Mouse (Mus musculus): Measurements from ENCODE around the gene Mreg. TPM values are rescaled to one million over a fixed set of nuclear protein-coding genes. Genes with fewer than 3 reads are reported as not detected.

Gene Mreg
- polyA plus RNA-seq, 1 experiment from 2014 or later, result 9.2 TPM

GRCm38 (mm10) chr1:72176239-72176638, 35.9 kb downstream of the Mreg start:
- no peak for ATAC-seq (ENCODE audit: insufficient number of reproducible peaks, insufficient read depth, low FRiP score, low read depth)
- Histone ChIP-seq H3K4me2 (replicated peaks; ENCODE audit: low read depth, low read length) (no peak overlapping the region), H3K27ac (ENCODE audit: low read length) (no peak overlapping the region), H3K36me3 (ENCODE audit: control insufficient read depth, insufficient read depth, low read length) (no peaks in the 10 kb centered on the region), H3K9ac (replicated peaks; ENCODE audit: low read depth, low read length) (no peak overlapping the region), H3K4me3 (ENCODE audit: low read depth, low read length) (no peak overlapping the region), H3K9me3 (ENCODE audit: control insufficient read depth, low read depth, low read length) (no peaks in the 10 kb centered on the region), H3K27me3 (ENCODE audit: control insufficient read depth, insufficient read depth, low read length) (no peaks in the 10 kb centered on the region), H3K4me1 (ENCODE audit: control insufficient read depth, insufficient read depth, low read length) (no peaks in the 10 kb centered on the region; the same call in 1 of the 2 replicates)
- 65% methylated on average over 6 of the region's 6 CpGs for WGBS

- Histone ChIP-seq H3K27me3 (ENCODE audit: control insufficient read depth, insufficient read depth, low read length) (no peaks in the 10 kb centered on the region), H3K4me1 (ENCODE audit: control insufficient read depth, insufficient read depth, low read length) (no peaks in the 10 kb centered on the region; the same call in 1 of the 2 replicates), H3K36me3 (ENCODE audit: control insufficient read depth, insufficient read depth, low read length) (no peaks in the 10 kb centered on the region), H3K9me3 (ENCODE audit: control insufficient read depth, low read depth, low read length) (no peaks in the 10 kb centered on the region), H3K9ac (replicated peaks; ENCODE audit: low read depth, low read length) (no peak overlapping the region), H3K4me3 (ENCODE audit: low read depth, low read length) (no peak overlapping the region), H3K27ac (ENCODE audit: low read length) (no peak overlapping the region), H3K4me2 (replicated peaks; ENCODE audit: low read depth, low read length) (no peak overlapping the region)
- WGBS, result 64% methylated on average over 7 of the region's 7 CpGs
- ATAC-seq (ENCODE audit: insufficient number of reproducible peaks, insufficient read depth, low FRiP score, low read depth), result no peak
Measured at GRCm38 (mm10) chr1:72174183-72174582, 37.9 kb downstream of the Mreg start.

- H3K9me3 ChIP-seq (ENCODE audit: control insufficient read depth, low read depth, low read length), result no peaks in the 10 kb centered on the region
- no peaks in the 10 kb centered on the region; the same call in 1 of the 2 replicates for H3K4me1 ChIP-seq (ENCODE audit: control insufficient read depth, insufficient read depth, low read length)
- H3K27me3 ChIP-seq (ENCODE audit: control insufficient read depth, insufficient read depth, low read length), result no peaks in the 10 kb centered on the region
- no peak overlapping the region for H3K9ac ChIP-seq (replicated peaks; ENCODE audit: low read depth, low read length)
- no peaks in the 10 kb centered on the region for H3K36me3 ChIP-seq (ENCODE audit: control insufficient read depth, insufficient read depth, low read length)
- ATAC-seq (ENCODE audit: insufficient number of reproducible peaks, insufficient read depth, low FRiP score, low read depth), result 0 out of 2 replicates have a peak, but pooled peaks have one; percentile 44
- H3K4me2 ChIP-seq (replicated peaks; ENCODE audit: low read depth, low read length), result no peak overlapping the region
- WGBS, result 42% methylated on average over 8 of the region's 8 CpGs
- no peak overlapping the region for H3K27ac ChIP-seq (ENCODE audit: low read length)
- H3K4me3 ChIP-seq (ENCODE audit: low read depth, low read length), result no peak overlapping the region
Measured at GRCm38 (mm10) chr1:72173402-72174051, 38.6 kb downstream of the Mreg start.

- Histone ChIP-seq H3K9ac (replicated peaks; ENCODE audit: low read depth, low read length) (no peak overlapping the region), H3K4me1 (ENCODE audit: control insufficient read depth, insufficient read depth, low read length) (no peaks in the 10 kb centered on the region; the same call in 1 of the 2 replicates), H3K36me3 (ENCODE audit: control insufficient read depth, insufficient read depth, low read length) (no peaks in the 10 kb centered on the region), H3K4me2 (replicated peaks; ENCODE audit: low read depth, low read length) (no peak overlapping the region), H3K27ac (ENCODE audit: low read length) (no peak overlapping the region), H3K27me3 (ENCODE audit: control insufficient read depth, insufficient read depth, low read length) (no peaks in the 10 kb centered on the region), H3K9me3 (ENCODE audit: control insufficient read depth, low read depth, low read length) (no peaks in the 10 kb centered on the region), H3K4me3 (ENCODE audit: low read depth, low read length) (no peak overlapping the region)
- no peak for ATAC-seq (ENCODE audit: insufficient number of reproducible peaks, insufficient read depth, low FRiP score, low read depth)
- 71% methylated on average over 8 of the region's 8 CpGs for WGBS
Measured at GRCm38 (mm10) chr1:72172788-72173187, 39.3 kb downstream of the Mreg start.

- Histone ChIP-seq H3K27me3 (ENCODE audit: control insufficient read depth, insufficient read depth, low read length) (no peaks in the 10 kb centered on the region), H3K9ac (replicated peaks; ENCODE audit: low read depth, low read length) (no peak overlapping the region), H3K9me3 (ENCODE audit: control insufficient read depth, low read depth, low read length) (no peaks in the 10 kb centered on the region), H3K36me3 (ENCODE audit: control insufficient read depth, insufficient read depth, low read length) (no peaks in the 10 kb centered on the region), H3K4me1 (ENCODE audit: control insufficient read depth, insufficient read depth, low read length) (no peaks in the 10 kb centered on the region; the same call in 1 of the 2 replicates), H3K27ac (ENCODE audit: low read length) (no peak overlapping the region), H3K4me3 (ENCODE audit: low read depth, low read length) (no peak overlapping the region), H3K4me2 (replicated peaks; ENCODE audit: low read depth, low read length) (no peak overlapping the region)
- no peak for ATAC-seq (ENCODE audit: insufficient number of reproducible peaks, insufficient read depth, low FRiP score, low read depth)
- 72% methylated on average over 13 of the region's 13 CpGs for WGBS
Measured at GRCm38 (mm10) chr1:72171001-72171860, 40.9 kb downstream of the Mreg start.

- no peak for ATAC-seq (ENCODE audit: insufficient number of reproducible peaks, insufficient read depth, low FRiP score, low read depth)
- Histone ChIP-seq H3K27ac (ENCODE audit: low read length) (no peak overlapping the region), H3K4me1 (ENCODE audit: control insufficient read depth, insufficient read depth, low read length) (no peaks in the 10 kb centered on the region), H3K36me3 (ENCODE audit: control insufficient read depth, insufficient read depth, low read length) (no peaks in the 10 kb centered on the region), H3K27me3 (ENCODE audit: control insufficient read depth, insufficient read depth, low read length) (no peaks in the 10 kb centered on the region), H3K4me3 (ENCODE audit: low read depth, low read length) (no peak overlapping the region), H3K9ac (replicated peaks; ENCODE audit: low read depth, low read length) (no peak overlapping the region), H3K9me3 (ENCODE audit: control insufficient read depth, low read depth, low read length) (no peaks in the 10 kb centered on the region), H3K4me2 (replicated peaks; ENCODE audit: low read depth, low read length) (no peak overlapping the region)
- WGBS, result 91% methylated on average over 10 of the region's 10 CpGs
Measured at GRCm38 (mm10) chr1:72167024-72167423, 45.1 kb downstream of the Mreg start.

GRCm38 (mm10) chr1:72166468-72166814, 45.7 kb downstream of the Mreg start:
- Histone ChIP-seq H3K4me3 (ENCODE audit: low read depth, low read length) (no peak overlapping the region), H3K36me3 (ENCODE audit: control insufficient read depth, insufficient read depth, low read length) (no peaks in the 10 kb centered on the region), H3K9ac (replicated peaks; ENCODE audit: low read depth, low read length) (no peak overlapping the region), H3K9me3 (ENCODE audit: control insufficient read depth, low read depth, low read length) (no peaks in the 10 kb centered on the region), H3K27me3 (ENCODE audit: control insufficient read depth, insufficient read depth, low read length) (no peaks in the 10 kb centered on the region), H3K4me2 (replicated peaks; ENCODE audit: low read depth, low read length) (no peak overlapping the region), H3K27ac (ENCODE audit: low read length) (no peak overlapping the region), H3K4me1 (ENCODE audit: control insufficient read depth, insufficient read depth, low read length) (no peaks in the 10 kb centered on the region)
- ATAC-seq (ENCODE audit: insufficient number of reproducible peaks, insufficient read depth, low FRiP score, low read depth), result no peak
- 94% methylated on average over 5 of the region's 5 CpGs for WGBS

- no peaks in the 10 kb centered on the region for H3K9me3 ChIP-seq (ENCODE audit: control insufficient read depth, low read depth, low read length)
- WGBS, result 75% methylated on average over 20 of the region's 20 CpGs
- ATAC-seq (ENCODE audit: insufficient number of reproducible peaks, insufficient read depth, low FRiP score, low read depth), result no peak
- no peaks in the 10 kb centered on the region for H3K36me3 ChIP-seq (ENCODE audit: control insufficient read depth, insufficient read depth, low read length)
- no peak overlapping the region for H3K4me3 ChIP-seq (ENCODE audit: low read depth, low read length)
- H3K9ac ChIP-seq (replicated peaks; ENCODE audit: low read depth, low read length), result no peak overlapping the region
- no peak overlapping the region for H3K27ac ChIP-seq (ENCODE audit: low read length)
- H3K4me1 ChIP-seq (ENCODE audit: control insufficient read depth, insufficient read depth, low read length), result no peaks in the 10 kb centered on the region
- no peaks in the 10 kb centered on the region for H3K27me3 ChIP-seq (ENCODE audit: control insufficient read depth, insufficient read depth, low read length)
- H3K4me2 ChIP-seq (replicated peaks; ENCODE audit: low read depth, low read length), result no peak overlapping the region
Measured at GRCm38 (mm10) chr1:72165723-72166467, 46.2 kb downstream of the Mreg start.
